Mouse (Mus musculus) midbrain, postnatal 0 days (tissue): ENCODE data around the gene Castor2. TPM values are rescaled to one million over a fixed set of nuclear protein-coding genes. Genes with fewer than 3 reads are reported as not detected.
A peak's percentile ranks its signal among the peaks of the same experiment; 100 is the strongest.

Experiments
- ATAC-seq: fragments of 200-750 bp; cut with Nextera tagmentation; 2 replicates; pipeline ENCODE4 v1.8.0; 2017; ENCODE audit warnings: moderate number of reproducible peaks, mild to moderate bottlenecking, moderate TSS enrichment, moderate library complexity; ENCODE audit not compliant: low FRiP score
- DNase-seq: peaks from one replicate; pipeline ENCODE4 v3.0.0-alpha.2; 2015; ENCODE audit warnings: low spot score
- H3K27ac ChIP-seq: fragments of 300-500 bp; sonication (generic); 2 replicates; pipeline ENCODE4 v1.5.1; 2014; ENCODE audit warnings: low read depth, mild to moderate bottlenecking, low read length, mixed read lengths
- H3K27me3 ChIP-seq: fragments of 300-500 bp; sonication (generic); 2 replicates; pipeline ENCODE4 v1.6.1; 2014; ENCODE audit warnings: low read length, control low read depth, mixed read lengths; ENCODE audit not compliant: insufficient read depth
- H3K36me3 ChIP-seq: fragments of 300-500 bp; sonication (generic); 2 replicates; pipeline ENCODE4 v1.6.1; 2014; ENCODE audit warnings: low read length, control low read depth, mixed read lengths; ENCODE audit not compliant: insufficient read depth
- H3K4me1 ChIP-seq: fragments of 300-500 bp; sonication (generic); 2 replicates; pipeline ENCODE4 v1.6.1; 2014; ENCODE audit warnings: mild to moderate bottlenecking, control low read depth, antibody characterized with exemption, low read length, mixed read lengths; ENCODE audit not compliant: insufficient read depth
- H3K4me2 ChIP-seq: fragments of 300-500 bp; sonication (generic); 2 replicates; pipeline ENCODE4 v1.6.1; 2014; ENCODE audit warnings: low read depth, mild to moderate bottlenecking, low read length, mixed read lengths; ENCODE audit not compliant: poor library complexity, severe bottlenecking
- H3K4me3 ChIP-seq: fragments of 300-500 bp; sonication (generic); 2 replicates; pipeline ENCODE4 v1.5.1; 2014; ENCODE audit warnings: low read depth, mild to moderate bottlenecking, low read length, moderate library complexity
- H3K9ac ChIP-seq: fragments of 300-500 bp; sonication (generic); replicated peaks from 2 replicates; pipeline ENCODE4 v1.6.1; 2014; ENCODE audit warnings: mild to moderate bottlenecking, low read length, moderate library complexity, mixed read lengths; ENCODE audit not compliant: poor library complexity, severe bottlenecking
- H3K9me3 ChIP-seq: fragments of 300-500 bp; sonication (generic); 2 replicates; pipeline ENCODE4 v1.6.1; 2016; ENCODE audit warnings: low read length, control low read depth
- CTCF ChIP-seq: IDR thresholded peaks from 2 replicates; pipeline ENCODE4 v1.5.1; 2016; ENCODE audit warnings: antibody characterized with exemption, mild to moderate bottlenecking
- WGBS: fragments of 180-500 bp; shearing (Covaris S2); extraction: QIAGEN DNeasy Blood & Tissue Kit; methylation state at CpG from one replicate; pipeline ENCODE4 v1.1.7; 2014; 5-methylcytosine and 5-hydroxymethylcytosine counted together
- polyA plus RNA-seq: library from polyadenylated mRNA; unstranded; fragments of >200 nt; fragmentation: Nextera tagmentation; extraction: Ambion mirVana; gene quantifications from 2 replicates; pipeline ENCODE4 v1.2.1, GENCODE M21; 2015
- total RNA-seq: library from RNA; depleted of rRNA; stranded (reverse); fragments of >200 nt; gene quantifications from 2 replicates; pipeline ENCODE4 v1.2.3, GENCODE M21; 2014

Castor2 gene
- total and polyA plus RNA-seq, 2 experiments from 2014 or later: 27.0 to 32.3 TPM

DNA sequence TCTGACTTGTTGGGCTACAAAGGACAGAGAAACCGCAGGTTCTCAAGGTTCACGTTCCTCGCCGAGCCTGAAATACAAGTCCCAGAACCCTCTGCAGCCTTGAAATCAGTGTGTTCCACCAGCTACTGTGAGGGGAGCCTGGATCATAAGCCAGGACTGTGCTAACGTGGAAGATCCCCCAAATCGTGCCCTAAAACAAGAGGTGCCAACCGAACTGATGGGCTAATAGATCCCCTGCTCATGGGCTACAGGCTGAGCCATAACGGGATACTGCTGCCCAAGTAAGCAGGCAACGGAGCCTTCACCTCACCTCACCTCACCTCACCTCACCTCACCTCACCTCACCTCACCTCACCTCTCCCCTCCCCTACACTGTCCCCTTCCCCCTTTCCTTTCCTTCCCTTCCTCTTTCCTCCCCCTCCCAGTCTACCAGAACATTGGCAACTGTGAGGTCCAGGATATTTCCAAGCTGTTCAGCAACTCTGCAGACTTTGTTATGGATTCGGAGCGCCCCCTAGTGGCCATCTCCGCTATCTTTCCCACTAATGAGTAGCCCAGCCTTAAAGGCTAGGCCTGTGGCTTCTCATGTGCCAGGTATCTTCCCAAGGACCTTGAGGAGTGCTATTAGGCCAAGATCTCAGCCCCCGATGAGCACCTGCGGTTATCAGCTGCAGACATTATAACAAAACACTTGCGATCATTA is 36.0 kb upstream of the Castor2 start:
- no peak overlapping the region for H3K4me2 ChIP-seq
- no peaks in the 10 kb centered on the region for H3K36me3 ChIP-seq
- 56% methylated on average over 15 of the region's 15 CpGs for WGBS
- no peaks in the 10 kb centered on the region for H3K9me3 ChIP-seq
- H3K9ac ChIP-seq: no peak overlapping the region
- DNase-seq (peak; percentile 95), ATAC-seq (no peak)
- H3K27ac ChIP-seq: no peak overlapping the region
- H3K27me3 ChIP-seq: no peaks in the 10 kb centered on the region
- peak; percentile 95 for TF ChIP-seq CTCF
- H3K4me1 ChIP-seq: no peaks in the 10 kb centered on the region
- H3K4me3 ChIP-seq: no peak overlapping the region

DNA sequence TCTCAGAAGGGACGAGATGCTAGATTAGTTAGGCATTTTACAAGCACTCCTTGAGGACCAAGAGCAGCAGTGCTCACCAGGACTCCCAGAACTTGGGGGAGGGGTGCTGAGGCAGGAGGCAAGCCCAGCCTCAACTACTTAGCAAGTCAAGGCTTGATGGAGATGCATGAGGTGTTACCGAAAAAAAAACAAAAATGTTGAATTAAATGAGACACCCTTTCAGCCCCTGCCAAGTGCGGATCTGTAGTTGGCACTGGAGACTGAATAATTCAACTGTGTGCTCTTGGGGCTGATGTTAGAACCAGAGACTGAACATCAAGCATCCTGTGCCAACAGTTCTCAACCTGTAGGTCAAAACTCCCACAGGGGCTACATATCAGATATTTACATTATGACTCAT is 33.2 kb upstream of the Castor2 start:
- no peak overlapping the region for H3K27ac ChIP-seq
- no peak for TF ChIP-seq CTCF

DNA sequence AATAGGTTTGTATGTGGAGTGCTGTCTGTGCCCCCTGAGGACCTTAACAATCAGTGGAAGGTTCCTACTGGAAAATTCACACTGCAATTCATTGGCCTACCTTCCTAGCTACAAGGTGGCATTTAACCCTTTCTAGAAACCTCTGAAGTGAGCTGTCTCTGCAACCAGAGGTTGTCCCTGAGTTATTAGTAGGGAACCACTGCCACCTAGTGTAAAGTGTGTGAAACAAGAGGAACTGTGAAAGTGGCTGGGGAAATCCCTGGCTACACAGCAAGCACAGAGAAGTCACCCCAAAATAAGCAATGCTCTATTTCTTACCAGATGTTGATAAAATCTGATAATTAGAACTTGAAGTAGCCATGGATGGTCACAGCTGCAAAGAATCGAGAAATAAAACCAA is 31.6 kb upstream of the Castor2 start:
- Histone ChIP-seq H3K9ac (no peak overlapping the region), H3K9me3 (no peaks in the 10 kb centered on the region), H3K27me3 (no peaks in the 10 kb centered on the region), H3K36me3 (no peaks in the 10 kb centered on the region), H3K4me3 (no peak overlapping the region), H3K4me1 (no peaks in the 10 kb centered on the region; the same call in 1 of the 2 replicates), H3K4me2 (no peak overlapping the region), H3K27ac (no peak overlapping the region)
- WGBS: 23% methylated on average over 1 of the region's 1 CpGs
- DNase-seq (peak; percentile 75), ATAC-seq (no peak)
- peak; percentile 84 for TF ChIP-seq CTCF

More for the DNA sequence above, 33.2 kb upstream of the Castor2 start:
- WGBS: 54% methylated on average over 3 of the region's 3 CpGs
- DNase-seq (no peak), ATAC-seq (no peak)
- no peak overlapping the region for H3K4me3 ChIP-seq
- H3K27me3 ChIP-seq: no peaks in the 10 kb centered on the region
- no peak overlapping the region for H3K9ac ChIP-seq
- no peaks in the 10 kb centered on the region for H3K36me3 ChIP-seq
- H3K4me2 ChIP-seq: no peak overlapping the region
- no peaks in the 10 kb centered on the region for H3K4me1 ChIP-seq
- no peaks in the 10 kb centered on the region for H3K9me3 ChIP-seq

DNA sequence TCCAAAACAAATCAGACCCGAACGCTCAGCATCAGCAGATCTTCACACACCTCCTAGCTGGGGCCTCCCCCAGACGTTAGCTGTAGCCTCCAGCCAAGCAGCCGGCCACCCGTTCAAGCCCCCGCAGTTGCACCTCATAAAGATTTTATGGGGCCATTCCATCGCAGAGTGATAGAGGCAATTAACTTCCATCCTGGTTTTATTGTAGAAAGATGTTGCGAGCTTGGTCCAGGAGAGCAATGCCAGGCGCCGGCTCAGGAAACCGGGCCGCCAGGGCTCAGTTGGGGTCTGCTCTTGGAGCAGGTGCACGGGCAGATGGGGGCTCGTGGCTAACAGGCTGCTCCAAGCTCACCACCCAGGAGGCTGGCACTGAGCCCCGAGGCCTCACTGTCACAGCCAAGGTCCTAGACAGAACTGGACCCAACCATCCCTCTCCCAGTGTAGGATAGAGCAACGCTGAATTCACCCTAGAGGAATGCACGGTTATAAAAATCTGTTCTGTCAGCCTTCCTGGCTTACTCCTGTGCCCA is 25.9 kb upstream of the Castor2 start:
- Histone ChIP-seq H3K4me2 (no peak overlapping the region), H3K27ac (no peak overlapping the region), H3K4me1 (no peaks in the 10 kb centered on the region; the same call in 1 of the 2 replicates), H3K36me3 (no peaks in the 10 kb centered on the region), H3K4me3 (no peak overlapping the region), H3K9ac (no peak overlapping the region), H3K27me3 (no peaks in the 10 kb centered on the region), H3K9me3 (no peaks in the 10 kb centered on the region)
- peak; percentile 94 for DNase-seq
- 53% methylated on average over 17 of the region's 17 CpGs for WGBS
- no peak for TF ChIP-seq CTCF
- ATAC-seq: peak; percentile 66; the same call in 1 of the 2 replicates

DNA sequence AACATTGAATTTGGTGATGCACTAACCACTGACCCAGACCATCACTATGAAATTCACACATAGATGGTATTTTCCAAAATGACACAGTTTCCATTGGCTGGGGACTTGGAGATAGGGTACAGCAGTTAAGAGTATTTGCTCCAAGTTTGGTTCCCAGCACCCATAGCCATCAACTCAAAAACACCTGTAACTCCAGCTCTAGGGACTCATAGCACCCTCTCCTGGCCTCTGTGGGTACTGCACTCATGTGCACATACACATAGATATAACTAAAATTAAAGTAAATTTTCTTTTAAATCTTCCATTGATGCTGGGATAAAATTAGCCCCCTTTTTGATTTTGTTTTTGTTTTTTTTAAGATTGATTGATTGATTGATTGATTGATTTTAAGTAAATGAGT is 25.1 kb upstream of the Castor2 start:
- Histone ChIP-seq H3K4me3 (no peak overlapping the region), H3K4me1 (no peaks in the 10 kb centered on the region; the same call in 1 of the 2 replicates), H3K27me3 (no peaks in the 10 kb centered on the region), H3K9ac (no peak overlapping the region), H3K27ac (no peak overlapping the region), H3K4me2 (no peak overlapping the region), H3K9me3 (no peaks in the 10 kb centered on the region), H3K36me3 (no peaks in the 10 kb centered on the region)
- TF ChIP-seq CTCF: peak; percentile 33; the same call in 1 of the 2 replicates
- DNase-seq: no peak
- no peak for ATAC-seq

DNA sequence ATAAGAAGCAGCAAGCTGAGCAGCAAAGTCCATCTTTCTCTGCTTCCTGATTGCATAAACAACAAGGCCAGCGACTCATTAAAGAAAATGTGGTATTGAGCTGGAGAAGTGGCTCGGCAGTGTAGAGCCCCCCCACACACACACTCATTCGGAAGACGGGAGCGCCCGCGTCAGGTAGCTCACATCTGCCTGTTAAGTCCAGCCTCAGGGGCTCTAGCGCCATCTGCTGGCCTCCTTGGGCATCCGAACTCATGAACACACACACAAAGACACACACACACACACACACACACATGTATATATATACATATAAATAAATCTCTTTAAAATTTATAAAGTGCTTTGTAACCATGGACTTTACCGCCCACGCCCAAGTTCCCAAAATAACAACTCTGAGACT is 23.3 kb upstream of the Castor2 start:
- H3K27me3 ChIP-seq: no peaks in the 10 kb centered on the region
- H3K4me1 ChIP-seq: no peaks in the 10 kb centered on the region; the same call in 1 of the 2 replicates
- no peaks in the 10 kb centered on the region for H3K9me3 ChIP-seq
- no peak overlapping the region for H3K4me3 ChIP-seq
- H3K9ac ChIP-seq: no peak overlapping the region
- no peaks in the 10 kb centered on the region for H3K36me3 ChIP-seq
- no peak overlapping the region for H3K27ac ChIP-seq
- no peak for TF ChIP-seq CTCF
- ATAC-seq: no peak
- H3K4me2 ChIP-seq: no peak overlapping the region
- no peak for DNase-seq
- 94% methylated on average over 11 of the region's 11 CpGs for WGBS
